Comparison of ENCODE assay signal across 13 mouse cellular contexts in the genomic region with DNA sequence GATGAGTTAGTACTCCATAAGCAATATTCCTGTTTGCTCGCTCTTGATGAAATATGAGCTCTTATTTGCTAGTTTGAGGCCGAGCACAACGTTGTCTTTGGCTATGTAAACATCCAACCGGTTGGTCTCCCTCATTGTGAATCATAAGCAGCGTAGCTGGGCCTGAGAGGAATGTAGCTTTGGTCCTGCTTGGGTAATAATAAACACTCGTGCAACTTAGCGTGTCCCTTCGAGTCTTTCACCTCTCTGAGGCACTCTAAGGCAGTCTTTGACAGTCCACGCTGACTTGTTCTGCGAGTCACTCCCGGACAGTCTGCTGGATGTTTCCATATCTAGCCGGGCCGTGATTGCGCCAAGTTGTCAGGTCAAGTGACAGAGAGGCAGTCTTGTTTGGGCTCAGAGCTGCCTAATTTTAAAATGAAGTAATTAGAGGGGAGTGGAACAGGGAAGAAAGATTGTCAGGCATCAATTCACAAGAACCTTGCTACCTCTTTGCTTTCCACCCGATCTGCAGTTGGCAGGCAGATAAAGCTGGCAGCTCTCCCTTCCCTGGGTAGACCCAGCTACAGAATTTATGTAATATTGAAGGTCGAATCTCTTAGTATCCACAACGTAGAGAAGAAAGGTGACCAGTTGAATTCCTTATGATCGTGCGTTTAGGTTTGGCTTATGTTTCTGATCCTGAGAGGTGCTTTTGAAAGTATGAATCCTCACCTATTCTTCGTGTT.
DNase-seq lines count a peak whose midpoint lies in the region; ATAC-seq and TF ChIP-seq lines count a peak whose summit lies in the region.
"Had no signal": no experiment of that assay in that cellular context is flagged by ENCODE, and none has a peak within 500 bp of the region (broad histone marks: within the 10 kb centered on the region; RNA-seq: fewer than 3 reads in every experiment).

No protein-coding gene starts in this region.

- no peak for DNase-seq in hindbrain, postnatal 0 days (ENCODE audit: low spot score)
- DNase-seq in heart, adult 8-10 months (ENCODE audit: low spot score): peak; percentile 21
- DNase-seq in right cerebral cortex, adult 2 months (ENCODE audit: low spot score in 2 of 2): no peak
- DNase-seq: embryo, embryonic 11 days; right cerebral cortex, adult 18-20 months; thymus, postnatal 36 days had no signal

- H3K36me3 ChIP-seq in hindbrain, postnatal 0 days (ENCODE audit: insufficient read depth, low read length): no peaks in the 10 kb centered on the region
- H3K36me3 ChIP-seq in hindbrain, embryonic 13.5 days: no peaks in the 10 kb centered on the region
- H3K36me3 ChIP-seq in heart, embryonic 12.5 days: no peaks in the 10 kb centered on the region
- no peaks in the 10 kb centered on the region for H3K36me3 ChIP-seq in lung, embryonic 15.5 days
- no peaks in the 10 kb centered on the region for H3K36me3 ChIP-seq in intestine, postnatal 0 days (ENCODE audit: control insufficient read depth, insufficient read depth)
- H3K36me3 ChIP-seq: limb, embryonic 15.5 days had no signal

- 0 out of 2 replicates have a peak, but pooled peaks have one; percentile 38 for ATAC-seq in hindbrain, postnatal 0 days
- no peak for ATAC-seq in hindbrain, embryonic 13.5 days (ENCODE audit: low FRiP score)
- no peak for ATAC-seq in heart, embryonic 12.5 days (ENCODE audit: insufficient number of reproducible peaks, low FRiP score)
- peak; percentile 27; the same call in 1 of the 2 replicates for ATAC-seq in lung, embryonic 15.5 days (ENCODE audit: borderline replicate concordance, extremely low read depth, low FRiP score, low TSS enrichment)
- ATAC-seq in intestine, postnatal 0 days: no peak
- ATAC-seq: midbrain, embryonic 16.5 days had no signal

- no peak overlapping the region for H3K9ac ChIP-seq in hindbrain, postnatal 0 days (replicated peaks; ENCODE audit: low read length)
- H3K9ac ChIP-seq in hindbrain, embryonic 13.5 days: no peak overlapping the region
- no peak overlapping the region for H3K9ac ChIP-seq in heart, embryonic 12.5 days
- no peak overlapping the region for H3K9ac ChIP-seq in lung, embryonic 15.5 days
- H3K9ac ChIP-seq in intestine, postnatal 0 days (ENCODE audit: low read depth, low read length): no peak overlapping the region
- H3K9ac ChIP-seq: limb, embryonic 15.5 days had no signal

- H3K4me2 ChIP-seq in hindbrain, postnatal 0 days (ENCODE audit: low read depth, low read length): no peak overlapping the region
- no peak overlapping the region for H3K4me2 ChIP-seq in hindbrain, embryonic 13.5 days
- H3K4me2 ChIP-seq in heart, embryonic 12.5 days: peak overlapping the region; percentile 27; the same call in 1 of the 2 replicates
- H3K4me2 ChIP-seq in lung, embryonic 15.5 days: no peak overlapping the region
- no peak overlapping the region for H3K4me2 ChIP-seq in intestine, postnatal 0 days (replicated peaks; ENCODE audit: low read depth)
- H3K4me2 ChIP-seq: limb, embryonic 15.5 days had no signal

- H3K9me3 ChIP-seq in hindbrain, postnatal 0 days (ENCODE audit: low read length): no peaks in the 10 kb centered on the region
- no peaks in the 10 kb centered on the region for H3K9me3 ChIP-seq in hindbrain, embryonic 13.5 days
- H3K9me3 ChIP-seq in heart, embryonic 12.5 days (replicated peaks): no peaks in the 10 kb centered on the region
- H3K9me3 ChIP-seq in lung, embryonic 15.5 days: no peaks in the 10 kb centered on the region
- H3K9me3 ChIP-seq in intestine, postnatal 0 days (ENCODE audit: control insufficient read depth): no peaks in the 10 kb centered on the region
- H3K9me3 ChIP-seq: limb, embryonic 15.5 days had no signal

- no peak for TF ChIP-seq CTCF in hindbrain, postnatal 0 days (IDR thresholded peaks at IDR 0.05; ENCODE audit: low read depth)
- TF ChIP-seq CTCF in intestine, postnatal 0 days (IDR thresholded peaks at IDR 0.05; ENCODE audit: low read depth): no peak

- no peaks in the 10 kb centered on the region for H3K4me1 ChIP-seq in hindbrain, postnatal 0 days (ENCODE audit: insufficient read depth, low read length)
- H3K4me1 ChIP-seq in hindbrain, embryonic 13.5 days (replicated peaks): no peaks in the 10 kb centered on the region
- H3K4me1 ChIP-seq in heart, embryonic 12.5 days (replicated peaks): peaks cover 10% of the 10 kb centered on the region
- no peaks in the 10 kb centered on the region for H3K4me1 ChIP-seq in lung, embryonic 15.5 days
- H3K4me1 ChIP-seq in intestine, postnatal 0 days (replicated peaks; ENCODE audit: control insufficient read depth, insufficient read depth, low read length): no peaks in the 10 kb centered on the region
- H3K4me1 ChIP-seq: limb, embryonic 15.5 days had no signal

- H3K4me3 ChIP-seq in hindbrain, postnatal 0 days (ENCODE audit: low read length): no peak overlapping the region
- H3K4me3 ChIP-seq in hindbrain, embryonic 13.5 days: no peak overlapping the region
- H3K4me3 ChIP-seq in heart, embryonic 12.5 days: no peak overlapping the region
- H3K4me3 ChIP-seq in lung, embryonic 15.5 days: no peak overlapping the region
- no peak overlapping the region for H3K4me3 ChIP-seq in intestine, postnatal 0 days (ENCODE audit: low read depth, low read length)
- H3K4me3 ChIP-seq: limb, embryonic 15.5 days had no signal

- H3K27me3 ChIP-seq in hindbrain, postnatal 0 days (ENCODE audit: insufficient read depth, low read length): no peaks in the 10 kb centered on the region
- no peaks in the 10 kb centered on the region for H3K27me3 ChIP-seq in hindbrain, embryonic 13.5 days
- no peaks in the 10 kb centered on the region for H3K27me3 ChIP-seq in heart, embryonic 12.5 days (replicated peaks)
- no peaks in the 10 kb centered on the region for H3K27me3 ChIP-seq in lung, embryonic 15.5 days
- no peaks in the 10 kb centered on the region for H3K27me3 ChIP-seq in intestine, postnatal 0 days (replicated peaks; ENCODE audit: control insufficient read depth, insufficient read depth, low read length)
- H3K27me3 ChIP-seq: limb, embryonic 15.5 days had no signal

- H3K27ac ChIP-seq in hindbrain, postnatal 0 days: no peak overlapping the region
- H3K27ac ChIP-seq in hindbrain, embryonic 13.5 days: no peak overlapping the region
- H3K27ac ChIP-seq in heart, embryonic 12.5 days (ENCODE audit: poor library complexity, severe bottlenecking): no peak overlapping the region
- H3K27ac ChIP-seq in lung, embryonic 15.5 days: no peak overlapping the region
- H3K27ac ChIP-seq in intestine, postnatal 0 days (ENCODE audit: low read depth, low read length): no peak overlapping the region
- H3K27ac ChIP-seq: limb, embryonic 15.5 days; macrophage had no signal

- 76% methylated on average over 20 of the region's 20 CpGs for WGBS in hindbrain, postnatal 0 days
- 86% methylated on average over 20 of the region's 20 CpGs for WGBS in hindbrain, embryonic 13.5 days
- WGBS in heart, embryonic 12.5 days: 62% methylated on average over 20 of the region's 20 CpGs
- WGBS in lung, embryonic 15.5 days: 47% methylated on average over 20 of the region's 20 CpGs
- 55% methylated on average over 20 of the region's 20 CpGs for WGBS in intestine, postnatal 0 days

Comparison
In these comparisons a context has a peak if more than half of its experiments do, and no peak if none do; other contexts are left out.
1. ATAC-seq: peak in hindbrain, postnatal 0 days (single experiment) and lung, embryonic 15.5 days (single experiment); none in hindbrain, embryonic 13.5 days (single experiment), heart, embryonic 12.5 days (single experiment) and intestine, postnatal 0 days (single experiment).